Mouse (Mus musculus) forebrain, embryonic 14.5 days (tissue): ENCODE data around the gene Tlnrd1. TPM values are rescaled to one million over a fixed set of nuclear protein-coding genes. Genes with fewer than 3 reads are reported as not detected.

ENCODE experiments used
- ATAC-seq: fragments of 200-750 bp; cut with Nextera tagmentation; 2 replicates; pipeline ENCODE4 v1.8.0; 2017; ENCODE audit warnings: mild to moderate bottlenecking, moderate library complexity
- DNase-seq: peaks from one replicate; pipeline ENCODE4 v3.0.0-alpha.2; 2015; ENCODE audit warnings: low spot score
- H3K27ac ChIP-seq: fragments of 300-500 bp; sonication (generic); 2 replicates; pipeline ENCODE4 v1.5.1; 2014; ENCODE audit warnings: low read depth, mild to moderate bottlenecking, control low read depth, low read length, moderate library complexity
- H3K27me3 ChIP-seq: fragments of 300-500 bp; sonication (generic); replicated peaks from 2 replicates; pipeline ENCODE4 v1.6.1; 2014; ENCODE audit warnings: low read length, control low read depth, mixed read lengths; ENCODE audit not compliant: control insufficient read depth, insufficient read depth
- H3K36me3 ChIP-seq: fragments of 300-500 bp; sonication (generic); 2 replicates; pipeline ENCODE4 v1.6.1; 2014; ENCODE audit warnings: low read length, control low read depth; ENCODE audit not compliant: control insufficient read depth, insufficient read depth
- H3K4me1 ChIP-seq: fragments of 300-500 bp; sonication (generic); 2 replicates; pipeline ENCODE4 v1.6.1; 2014; ENCODE audit warnings: antibody characterized with exemption, low read length, control low read depth; ENCODE audit not compliant: control insufficient read depth, insufficient read depth
- H3K4me2 ChIP-seq: fragments of 300-500 bp; sonication (generic); 2 replicates; pipeline ENCODE4 v1.6.1; 2014; ENCODE audit warnings: mild to moderate bottlenecking, control low read depth, low read length
- H3K4me3 ChIP-seq: fragments of 300-500 bp; sonication (generic); 2 replicates; pipeline ENCODE4 v1.5.1; 2014; ENCODE audit warnings: low read depth, low read length, control low read depth
- H3K9ac ChIP-seq: fragments of 300-500 bp; sonication (generic); 2 replicates; pipeline ENCODE4 v1.6.1; 2014; ENCODE audit warnings: mild to moderate bottlenecking, low read length, control low read depth, moderate library complexity
- H3K9me3 ChIP-seq: fragments of 300-500 bp; sonication (generic); replicated peaks from 2 replicates; pipeline ENCODE4 v1.6.1; 2016; ENCODE audit warnings: low read length, control low read depth, mixed read lengths; ENCODE audit not compliant: control insufficient read depth
- WGBS: fragments of 180-500 bp; shearing (Covaris S2); extraction: QIAGEN DNeasy Blood & Tissue Kit; methylation state at CpG from one replicate; pipeline ENCODE4 v1.1.7; 2014; 5-methylcytosine and 5-hydroxymethylcytosine counted together
- polyA plus RNA-seq: library from polyadenylated mRNA; unstranded; fragments of >200 nt; fragmentation: Nextera tagmentation; extraction: Ambion mirVana; gene quantifications from 2 replicates; pipeline ENCODE4 v1.2.1, GENCODE M21; 2014

Gene Tlnrd1
- polyA plus RNA-seq, 1 experiment from 2014 or later: 7.3 TPM

DNA sequence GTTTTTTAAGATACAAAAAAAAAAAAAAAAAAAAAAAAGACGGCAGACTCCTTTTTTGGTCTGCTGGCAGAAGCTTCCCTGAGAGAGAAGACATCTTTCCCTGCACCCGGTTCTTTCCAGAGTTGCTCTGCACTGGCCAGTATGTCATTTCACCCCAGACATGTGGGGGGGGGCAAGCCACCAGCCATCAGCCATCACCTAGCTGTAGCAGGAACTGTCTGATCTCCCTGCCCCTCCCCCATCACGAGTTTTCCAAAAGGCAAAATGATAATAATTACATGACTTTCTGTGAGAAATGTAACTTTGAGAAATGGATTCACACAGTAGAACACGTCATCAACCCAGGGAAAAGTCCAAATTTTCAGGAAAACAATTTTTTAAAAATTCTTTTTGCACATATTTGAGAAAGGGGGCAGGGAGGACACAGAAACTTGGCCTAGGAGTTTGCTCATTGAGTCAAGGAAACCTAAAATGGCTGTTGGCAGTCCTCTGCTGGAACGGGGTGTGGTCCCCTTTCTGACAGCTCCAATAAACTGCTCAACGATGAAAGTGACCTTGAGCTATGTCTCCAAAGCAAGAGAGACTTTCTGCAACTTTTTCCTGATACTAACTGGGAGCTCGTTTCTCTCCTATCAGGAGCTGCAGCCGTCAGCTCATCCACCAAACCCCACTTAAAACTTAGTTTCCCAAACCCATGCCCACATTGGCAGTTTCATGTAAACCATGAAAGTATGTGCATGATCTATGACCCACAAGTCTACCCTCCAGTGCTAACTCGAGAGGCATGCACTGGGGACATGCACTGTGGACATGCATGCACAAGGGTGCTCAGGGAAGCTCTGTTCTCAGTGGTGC, 27.5 kb downstream of the Tlnrd1 start:
- 89% methylated on average over 9 of the region's 9 CpGs for WGBS

DNA sequence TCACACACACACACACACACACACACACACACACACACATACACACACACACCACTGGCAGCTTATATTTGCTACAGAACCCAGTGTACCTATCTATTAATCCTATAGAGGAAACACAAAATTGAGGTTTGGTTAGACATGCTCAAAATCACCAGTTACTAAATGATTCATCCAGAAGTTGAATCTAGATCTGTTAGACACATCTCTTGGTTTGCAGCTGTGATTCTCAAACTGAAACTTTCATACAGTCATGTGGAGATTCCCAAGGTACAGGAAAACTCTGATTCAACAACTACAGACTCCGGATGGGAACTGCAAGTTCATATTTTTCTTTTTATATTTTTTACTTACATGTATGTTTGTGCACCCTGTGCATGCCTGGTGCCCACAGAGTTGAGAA, 28.9 kb downstream of the Tlnrd1 start:
- 92% methylated on average over 1 of the region's 1 CpGs for WGBS
- no peak for DNase-seq
- ATAC-seq: no peak
- Histone ChIP-seq H3K36me3 (no peaks in the 10 kb centered on the region), H3K4me2 (no peak overlapping the region), H3K27me3 (no peaks in the 10 kb centered on the region), H3K4me1 (no peaks in the 10 kb centered on the region), H3K9ac (no peak overlapping the region), H3K9me3 (no peaks in the 10 kb centered on the region), H3K27ac (no peak overlapping the region), H3K4me3 (no peak overlapping the region)

More for the DNA sequence above, 27.5 kb downstream of the Tlnrd1 start:
- H3K27me3 ChIP-seq: no peaks in the 10 kb centered on the region
- H3K9me3 ChIP-seq: no peaks in the 10 kb centered on the region
- no peaks in the 10 kb centered on the region for H3K4me1 ChIP-seq
- H3K4me2 ChIP-seq: no peak overlapping the region
- no peak overlapping the region for H3K9ac ChIP-seq
- ATAC-seq (no peak), DNase-seq (no peak)
- no peak overlapping the region for H3K27ac ChIP-seq
- H3K36me3 ChIP-seq: no peaks in the 10 kb centered on the region
- no peak overlapping the region for H3K4me3 ChIP-seq

DNA sequence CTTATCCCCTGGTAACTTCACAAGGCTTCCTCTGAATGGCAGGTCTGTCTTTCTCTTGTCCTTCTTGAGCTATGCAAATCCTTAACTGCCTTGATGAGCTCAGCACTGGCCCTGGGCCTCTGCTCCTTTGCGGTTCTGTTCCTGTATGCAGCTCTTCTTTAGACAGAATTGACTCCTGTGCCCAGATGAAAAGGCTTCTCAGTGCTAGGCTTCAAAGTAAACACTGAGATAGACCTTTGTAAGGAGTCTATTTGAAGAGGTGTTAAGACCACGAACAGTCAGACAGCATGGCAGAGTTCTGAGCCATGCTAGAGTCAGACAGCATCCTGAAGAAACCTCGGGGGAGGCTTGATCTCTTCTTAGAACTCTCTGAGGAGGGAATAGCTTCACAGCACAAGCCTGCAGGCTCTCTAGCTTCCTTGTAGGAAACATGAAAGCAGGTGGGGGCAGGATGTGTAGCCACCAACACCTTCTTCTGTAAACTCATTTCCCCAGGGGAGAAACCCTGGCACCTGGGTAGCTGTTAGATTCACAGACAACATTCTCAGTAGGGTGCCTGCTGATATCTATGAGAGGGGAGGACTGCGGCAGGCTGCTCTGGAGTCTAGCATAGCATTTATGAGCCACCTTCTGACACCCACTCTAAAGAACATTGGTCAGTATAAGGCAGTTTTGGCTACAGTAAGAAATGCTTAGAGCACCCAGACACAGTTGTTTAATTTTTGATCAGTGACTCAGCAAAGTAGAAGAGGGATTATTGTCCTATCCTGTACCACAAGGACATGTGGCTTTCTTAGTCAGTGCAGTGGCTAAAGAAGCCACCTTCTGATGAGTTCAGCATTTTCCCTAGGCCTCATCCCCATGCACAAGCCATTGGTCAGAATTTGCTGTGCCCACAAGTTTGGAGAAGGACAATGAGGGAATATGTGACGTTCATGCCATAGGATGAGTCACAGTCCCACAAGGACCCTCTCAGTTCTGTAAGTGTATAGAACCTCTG, 31.4 kb downstream of the Tlnrd1 start:
- H3K4me2 ChIP-seq: no peak overlapping the region
- ATAC-seq (no peak), DNase-seq (no peak)
- no peaks in the 10 kb centered on the region for H3K36me3 ChIP-seq
- no peaks in the 10 kb centered on the region for H3K27me3 ChIP-seq
- no peaks in the 10 kb centered on the region for H3K4me1 ChIP-seq
- no peak overlapping the region for H3K4me3 ChIP-seq
- 40% methylated on average over 5 of the region's 5 CpGs for WGBS
- H3K9ac ChIP-seq: no peak overlapping the region
- no peak overlapping the region for H3K27ac ChIP-seq
- no peaks in the 10 kb centered on the region for H3K9me3 ChIP-seq

DNA sequence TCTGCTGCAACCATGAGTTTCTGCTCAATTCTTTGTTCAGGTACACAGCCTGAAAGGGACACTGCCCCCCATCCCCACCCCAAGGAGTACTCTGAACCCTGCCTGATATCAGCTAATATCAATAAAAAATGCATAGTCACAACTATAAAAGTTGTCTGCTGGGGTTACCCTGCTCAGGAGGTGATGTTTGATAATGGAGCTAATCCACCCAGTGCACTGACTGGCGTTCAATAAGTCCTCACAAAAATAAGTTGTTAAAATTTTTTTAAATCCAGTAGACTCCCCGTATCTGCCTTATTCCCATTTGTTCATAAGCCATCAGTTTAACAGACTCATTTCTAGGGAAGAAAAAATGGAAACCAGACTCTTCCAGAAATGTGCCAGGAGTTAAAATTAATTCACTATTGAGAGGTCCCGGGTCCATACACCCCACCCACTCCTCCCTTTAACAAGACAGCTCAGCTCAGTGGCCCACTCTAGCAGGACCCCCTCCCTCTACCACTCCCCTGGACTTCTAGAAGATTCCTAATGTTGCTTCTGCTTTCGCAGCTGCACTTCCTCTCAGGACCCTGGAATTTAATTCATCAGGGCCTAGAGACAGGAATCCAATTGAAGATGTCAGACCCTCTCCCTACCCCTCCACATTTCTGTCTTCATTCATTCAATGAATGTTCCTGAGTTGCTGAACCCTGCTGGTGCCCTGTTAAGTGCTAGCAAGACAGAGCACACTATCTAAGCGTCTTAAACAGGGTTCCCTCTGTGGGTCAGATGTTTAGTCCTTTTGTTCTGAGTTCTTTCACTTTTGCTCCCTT, 32.3 kb downstream of the Tlnrd1 start:
- 51% methylated on average over 5 of the region's 5 CpGs for WGBS
- ATAC-seq: no peak
- Histone ChIP-seq H3K27ac (no peak overlapping the region), H3K4me1 (no peaks in the 10 kb centered on the region), H3K9ac (no peak overlapping the region), H3K4me2 (no peak overlapping the region), H3K4me3 (no peak overlapping the region), H3K36me3 (no peaks in the 10 kb centered on the region), H3K9me3 (no peaks in the 10 kb centered on the region), H3K27me3 (no peaks in the 10 kb centered on the region)
- no peak for DNase-seq

DNA sequence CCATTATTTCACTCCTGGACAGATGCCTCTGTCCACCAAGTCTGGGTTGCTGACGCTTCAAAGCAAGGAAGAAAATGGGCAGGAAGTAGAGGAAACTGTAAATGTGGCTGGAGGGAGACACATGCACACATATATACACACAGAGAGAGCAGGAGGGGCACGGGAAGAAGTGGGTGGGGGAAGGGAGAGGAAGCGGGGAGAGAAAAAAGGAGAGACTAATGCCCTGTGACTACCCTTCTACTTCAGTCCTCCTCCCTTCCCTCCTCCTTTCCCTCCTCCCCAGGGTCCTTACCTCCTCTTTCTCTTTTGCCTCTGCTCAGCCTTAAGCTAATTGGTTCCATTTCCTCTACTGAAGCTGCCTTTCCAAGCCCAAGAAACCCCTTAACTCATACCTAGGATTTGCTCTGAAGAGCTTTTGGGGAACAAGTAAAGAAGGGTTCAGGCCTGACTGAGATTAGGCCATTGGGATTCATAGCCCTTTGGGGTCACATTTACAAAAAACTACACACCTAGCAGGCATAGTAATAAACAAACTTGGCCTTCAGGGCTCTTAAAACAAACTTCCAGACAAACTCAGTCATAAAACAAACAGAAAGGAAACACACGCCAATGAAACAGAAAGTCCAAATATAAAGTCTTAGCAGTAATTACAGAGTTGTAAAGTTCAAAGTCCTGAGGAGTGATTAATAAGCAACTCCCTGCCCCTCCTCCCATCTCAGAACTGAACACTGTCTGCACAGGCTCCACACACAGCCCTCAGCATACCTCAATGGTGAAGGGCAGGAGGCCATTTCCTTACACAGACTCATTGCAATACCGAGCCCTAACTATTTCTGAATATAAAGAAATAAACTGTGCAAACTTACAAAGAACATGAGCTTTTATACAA, 36.7 kb downstream of the Tlnrd1 start:
- WGBS: 58% methylated on average over 5 of the region's 5 CpGs

DNA sequence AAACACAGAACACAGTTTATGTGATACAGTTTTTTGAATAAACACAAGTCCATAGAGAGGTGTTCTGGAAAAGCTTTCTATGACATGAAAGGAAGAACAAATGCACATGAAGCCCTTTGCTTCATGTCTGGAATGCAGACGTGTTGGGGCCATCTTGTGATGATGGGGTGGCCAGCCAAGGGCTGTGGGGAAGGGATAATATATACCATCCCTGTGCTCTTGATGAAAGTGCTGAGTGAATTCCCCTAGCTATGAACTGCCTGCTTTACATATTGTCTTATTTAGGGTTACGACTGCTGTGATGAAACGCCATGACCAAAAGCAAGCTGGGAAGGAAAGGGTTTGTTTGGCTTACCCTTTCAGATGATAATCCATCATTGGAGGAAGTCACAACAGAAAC, 39.3 kb downstream of the Tlnrd1 start:
- Histone ChIP-seq H3K9ac (no peak overlapping the region), H3K4me3 (no peak overlapping the region), H3K27me3 (no peaks in the 10 kb centered on the region), H3K4me2 (no peak overlapping the region), H3K4me1 (no peaks in the 10 kb centered on the region), H3K9me3 (no peaks in the 10 kb centered on the region), H3K36me3 (no peaks in the 10 kb centered on the region), H3K27ac (no peak overlapping the region)
- DNase-seq (no peak), ATAC-seq (no peak)
- 92% methylated on average over 3 of the region's 3 CpGs for WGBS

More for the DNA sequence above, 36.7 kb downstream of the Tlnrd1 start:
- no peaks in the 10 kb centered on the region for H3K27me3 ChIP-seq
- no peak overlapping the region; the same call in 1 of the 2 replicates for H3K27ac ChIP-seq
- ATAC-seq (no peak), DNase-seq (no peak)
- no peak overlapping the region for H3K4me2 ChIP-seq
- no peaks in the 10 kb centered on the region for H3K36me3 ChIP-seq
- H3K4me1 ChIP-seq: no peaks in the 10 kb centered on the region
- H3K4me3 ChIP-seq: no peak overlapping the region
- H3K9me3 ChIP-seq: no peaks in the 10 kb centered on the region
- no peak overlapping the region for H3K9ac ChIP-seq

DNA sequence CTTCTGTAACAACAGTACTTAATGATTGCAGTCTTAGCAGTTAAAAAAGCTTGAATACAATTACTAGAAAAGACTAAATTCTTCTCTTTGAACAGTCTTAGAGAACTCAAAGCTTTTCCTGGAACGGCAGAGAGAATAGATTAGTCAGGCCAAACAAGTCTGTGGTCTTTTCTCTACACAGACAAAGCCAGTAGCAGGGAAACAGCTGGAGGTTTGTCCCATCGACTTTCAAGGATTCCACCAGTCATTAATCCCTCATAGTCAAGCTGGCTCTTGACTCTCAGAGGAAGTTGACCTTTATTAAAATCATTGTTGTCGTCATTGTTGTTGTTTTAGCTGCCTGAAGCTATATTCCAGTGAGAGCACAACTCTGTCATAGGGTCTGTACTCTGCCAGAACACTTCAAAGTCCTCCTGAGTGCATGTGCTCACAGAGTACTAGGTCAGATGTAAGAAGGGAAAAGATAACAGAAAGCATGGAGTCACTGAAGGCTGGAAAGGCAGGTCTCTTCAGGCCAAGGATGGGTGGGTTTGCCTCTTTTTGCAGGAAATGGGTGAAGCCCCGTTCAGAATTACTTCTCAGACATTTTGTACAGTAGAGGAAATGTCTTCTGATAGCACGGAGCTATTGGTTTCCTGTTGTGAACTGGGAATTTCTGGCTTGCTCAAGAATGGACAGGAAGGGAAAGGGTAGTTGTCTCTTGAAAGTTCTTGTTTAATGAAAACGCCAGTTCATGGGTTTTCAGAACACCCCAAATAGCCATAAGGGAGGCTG, 41.4 kb downstream of the Tlnrd1 start:
- no peak for DNase-seq
- WGBS: 51% methylated on average over 6 of the region's 6 CpGs

More for the DNA sequence above, 41.4 kb downstream of the Tlnrd1 start:
- Histone ChIP-seq H3K27ac (no peak overlapping the region), H3K9ac (no peak overlapping the region), H3K36me3 (no peaks in the 10 kb centered on the region), H3K4me2 (no peak overlapping the region), H3K9me3 (no peaks in the 10 kb centered on the region), H3K27me3 (no peaks in the 10 kb centered on the region), H3K4me3 (no peak overlapping the region), H3K4me1 (no peaks in the 10 kb centered on the region)
- no peak for ATAC-seq
